Mouse (Mus musculus): ENCODE results near the gene Rnf181. TPM values are rescaled to one million over a fixed set of nuclear protein-coding genes. Genes with fewer than 3 reads are reported as not detected.

The Rnf181 gene
- polyA plus RNA-seq, 1 experiment from 2014 or later = 111 TPM

GRCm38 (mm10) chr6:72329019-72329418 lies 37.7 kb downstream of the Rnf181 start:
- no peak overlapping the region for H3K27ac ChIP-seq (replicated peaks)
- H3K27me3 ChIP-seq (ENCODE audit: low read depth, poor library complexity, severe bottlenecking) = no peaks in the 10 kb centered on the region
- peaks cover 100% of the 10 kb centered on the region for H3K36me3 ChIP-seq
- H3K4me3 ChIP-seq = no peak overlapping the region
- 96% methylated on average over 5 of the region's 5 CpGs for WGBS
- no peak for DNase-seq (ENCODE audit: low spot score)
- H3K9me3 ChIP-seq (replicated peaks) = no peaks in the 10 kb centered on the region
- H3K4me1 ChIP-seq = no peaks in the 10 kb centered on the region

GRCm38 (mm10) chr6:72326274-72326673 lies 40.5 kb downstream of the Rnf181 start:
- Histone ChIP-seq H3K4me3 (no peak overlapping the region), H3K9me3 (replicated peaks) (no peaks in the 10 kb centered on the region), H3K36me3 (peaks cover 100% of the 10 kb centered on the region), H3K27ac (replicated peaks) (no peak overlapping the region), H3K27me3 (ENCODE audit: low read depth, poor library complexity, severe bottlenecking) (no peaks in the 10 kb centered on the region), H3K4me1 (no peaks in the 10 kb centered on the region)
- WGBS = 82% methylated on average over 6 of the region's 6 CpGs
- no peak for DNase-seq (ENCODE audit: low spot score)

GRCm38 (mm10) chr6:72323786-72324508 lies 42.8 kb downstream of the Rnf181 start:
- H3K9me3 ChIP-seq (replicated peaks) = no peaks in the 10 kb centered on the region
- no peak overlapping the region for H3K4me3 ChIP-seq
- 92% methylated on average over 6 of the region's 6 CpGs for WGBS
- H3K27ac ChIP-seq (replicated peaks) = no peak overlapping the region
- DNase-seq (ENCODE audit: low spot score) = no peak
- no peaks in the 10 kb centered on the region for H3K27me3 ChIP-seq (ENCODE audit: low read depth, poor library complexity, severe bottlenecking)
- H3K36me3 ChIP-seq = peaks cover 100% of the 10 kb centered on the region
- no peaks in the 10 kb centered on the region for H3K4me1 ChIP-seq

- H3K9me3 ChIP-seq (replicated peaks) = no peaks in the 10 kb centered on the region
- no peak overlapping the region for H3K4me3 ChIP-seq
- DNase-seq (ENCODE audit: low spot score) = no peak
- no peaks in the 10 kb centered on the region for H3K4me1 ChIP-seq
- no peak overlapping the region for H3K27ac ChIP-seq (replicated peaks)
- peaks cover 100% of the 10 kb centered on the region for H3K36me3 ChIP-seq
- 94% methylated on average over 3 of the region's 3 CpGs for WGBS
- H3K27me3 ChIP-seq (ENCODE audit: low read depth, poor library complexity, severe bottlenecking) = no peaks in the 10 kb centered on the region
These were observed 43.8 kb downstream of the Rnf181 start for GRCm38 (mm10) chr6:72322936-72323335.

- H3K9me3 ChIP-seq (replicated peaks) = no peaks in the 10 kb centered on the region
- 88% methylated on average over 11 of the region's 11 CpGs for WGBS
- DNase-seq (ENCODE audit: low spot score) = no peak
- H3K36me3 ChIP-seq = peaks cover 94% of the 10 kb centered on the region
- H3K27ac ChIP-seq (replicated peaks) = no peak overlapping the region
- no peaks in the 10 kb centered on the region for H3K4me1 ChIP-seq
- no peaks in the 10 kb centered on the region for H3K27me3 ChIP-seq (ENCODE audit: low read depth, poor library complexity, severe bottlenecking)
- no peak overlapping the region for H3K4me3 ChIP-seq
These were observed 47.7 kb downstream of the Rnf181 start for GRCm38 (mm10) chr6:72319019-72319418.

GRCm38 (mm10) chr6:72318440-72318839 lies 48.3 kb downstream of the Rnf181 start:
- Histone ChIP-seq H3K27me3 (ENCODE audit: low read depth, poor library complexity, severe bottlenecking) (no peaks in the 10 kb centered on the region), H3K9me3 (replicated peaks) (no peaks in the 10 kb centered on the region), H3K4me1 (no peaks in the 10 kb centered on the region), H3K36me3 (peaks cover 94% of the 10 kb centered on the region), H3K27ac (replicated peaks) (no peak overlapping the region), H3K4me3 (no peak overlapping the region)
- no peak for DNase-seq (ENCODE audit: low spot score)
- WGBS = 80% methylated on average over 5 of the region's 5 CpGs

GRCm38 (mm10) chr6:72316044-72316443 lies 50.7 kb downstream of the Rnf181 start:
- Histone ChIP-seq H3K4me1 (no peaks in the 10 kb centered on the region), H3K27ac (replicated peaks) (no peak overlapping the region), H3K27me3 (ENCODE audit: low read depth, poor library complexity, severe bottlenecking) (no peaks in the 10 kb centered on the region), H3K4me3 (no peak overlapping the region), H3K36me3 (peaks cover 85% of the 10 kb centered on the region), H3K9me3 (replicated peaks) (no peaks in the 10 kb centered on the region)
- DNase-seq (ENCODE audit: low spot score) = no peak
- WGBS = 88% methylated on average over 1 of the region's 1 CpGs

- WGBS = 80% methylated on average over 2 of the region's 2 CpGs
- peaks cover 78% of the 10 kb centered on the region for H3K36me3 ChIP-seq
- H3K4me3 ChIP-seq = no peak overlapping the region
- no peak for DNase-seq (ENCODE audit: low spot score)
- no peak overlapping the region for H3K27ac ChIP-seq (replicated peaks)
- H3K4me1 ChIP-seq = no peaks in the 10 kb centered on the region
- no peaks in the 10 kb centered on the region for H3K9me3 ChIP-seq (replicated peaks)
- no peaks in the 10 kb centered on the region for H3K27me3 ChIP-seq (ENCODE audit: low read depth, poor library complexity, severe bottlenecking)
These were observed 51.4 kb downstream of the Rnf181 start for GRCm38 (mm10) chr6:72315384-72315783.

- Histone ChIP-seq H3K9me3 (replicated peaks) (no peaks in the 10 kb centered on the region), H3K4me1 (no peaks in the 10 kb centered on the region), H3K27ac (replicated peaks) (no peak overlapping the region), H3K36me3 (peaks cover 57% of the 10 kb centered on the region), H3K27me3 (ENCODE audit: low read depth, poor library complexity, severe bottlenecking) (no peaks in the 10 kb centered on the region), H3K4me3 (no peak overlapping the region)
- no peak for DNase-seq (ENCODE audit: low spot score)
- WGBS = 90% methylated on average over 11 of the region's 11 CpGs
These were observed 53.5 kb downstream of the Rnf181 start for GRCm38 (mm10) chr6:72313124-72313867.

GRCm38 (mm10) chr6:72312198-72312597 lies 54.6 kb downstream of the Rnf181 start:
- H3K27me3 ChIP-seq (ENCODE audit: low read depth, poor library complexity, severe bottlenecking) = no peaks in the 10 kb centered on the region
- no peak for DNase-seq (ENCODE audit: low spot score)
- H3K36me3 ChIP-seq = peaks cover 46% of the 10 kb centered on the region
- WGBS = 92% methylated on average over 3 of the region's 3 CpGs
- H3K4me1 ChIP-seq = no peaks in the 10 kb centered on the region
- H3K27ac ChIP-seq (replicated peaks) = no peak overlapping the region
- H3K4me3 ChIP-seq = no peak overlapping the region
- no peaks in the 10 kb centered on the region for H3K9me3 ChIP-seq (replicated peaks)

Other genes with a start within 250 kb of the Rnf181 start
- gene Atoh8, start 131.4 kb downstream of the Rnf181 start, polyA plus RNA-seq (2016; fragmentation: Nextera tagmentation; extraction: Ambion mirVana) = 9.2 and 11.2 TPM in 2 replicates
- not detected in 2 replicates for gene Sftpb, start 62.3 kb downstream of the Rnf181 start, polyA plus RNA-seq (2016; fragmentation: Nextera tagmentation; extraction: Ambion mirVana)
- gene Usp39, start 21.8 kb downstream of the Rnf181 start, polyA plus RNA-seq (2016; fragmentation: Nextera tagmentation; extraction: Ambion mirVana) = 80.1 and 89.3 TPM in 2 replicates
- 28.9 and 29.6 TPM in 2 replicates for gene 0610030E20Rik, start 19.6 kb downstream of the Rnf181 start, polyA plus RNA-seq (2016; fragmentation: Nextera tagmentation; extraction: Ambion mirVana)
- gene Tmem150a, start 11.5 kb downstream of the Rnf181 start, polyA plus RNA-seq (2016; fragmentation: Nextera tagmentation; extraction: Ambion mirVana) = 5.6 and 6.7 TPM in 2 replicates
- 12.0 and 12.9 TPM in 2 replicates for gene Vamp5, start 13.5 kb upstream of the Rnf181 start, polyA plus RNA-seq (2016; fragmentation: Nextera tagmentation; extraction: Ambion mirVana)
- gene Vamp8, start 23.7 kb upstream of the Rnf181 start, polyA plus RNA-seq (2016; fragmentation: Nextera tagmentation; extraction: Ambion mirVana) = 35.7 and 35.8 TPM in 2 replicates
- gene Ggcx, start 47.4 kb upstream of the Rnf181 start, polyA plus RNA-seq (2016; fragmentation: Nextera tagmentation; extraction: Ambion mirVana) = 15.3 and 21.5 TPM in 2 replicates
- 431 and 439 TPM in 2 replicates for gene Mat2a, start 72.6 kb upstream of the Rnf181 start, polyA plus RNA-seq (2016; fragmentation: Nextera tagmentation; extraction: Ambion mirVana)
- gene Sh2d6, start 154.8 kb upstream of the Rnf181 start, polyA plus RNA-seq (2016; fragmentation: Nextera tagmentation; extraction: Ambion mirVana) = 0.23 and 0.39 TPM in 2 replicates
- 9.7 and 11.1 TPM in 2 replicates for gene Capg, start 177.4 kb upstream of the Rnf181 start, polyA plus RNA-seq (2016; fragmentation: Nextera tagmentation; extraction: Ambion mirVana)
- gene Elmod3, start 231.5 kb upstream of the Rnf181 start, polyA plus RNA-seq (2016; fragmentation: Nextera tagmentation; extraction: Ambion mirVana) = 14.2 and 15.5 TPM in 2 replicates
- gene Retsat, start 231.5 kb upstream of the Rnf181 start, polyA plus RNA-seq (2016; fragmentation: Nextera tagmentation; extraction: Ambion mirVana) = 8.2 and 8.4 TPM in 2 replicates

All from midbrain, embryonic 10.5 days (tissue).